Mouse (Mus musculus) layer of hippocampus, adult 18-20 months (tissue): ENCODE measurements at regions not wholly inside any gene's neighbourhood (a gene's known extent, or its start where the extent isn't known, plus 50 kb on each side); places are given as distances from the start of the nearest gene placed in this dataset.

Source experiments
- DNase-seq, 2 experiments: peaks; one replicate each; pipeline ENCODE4 v3.0.0; 2022; ENCODE audit warnings: low spot score in 2 of 2

GRCm38 (mm10) chr7:53482150-53482837 is 1353.0 kb upstream of the Luzp2 start:
- peak in 1 of 2 experiments; percentile 6 for DNase-seq

- no peak for DNase-seq
These were observed 1349.2 kb upstream of the Luzp2 start for GRCm38 (mm10) chr7:53486126-53486525.

- no peak for DNase-seq
These were observed 1312.9 kb upstream of the Luzp2 start for GRCm38 (mm10) chr7:53522195-53522917.
